Mouse (Mus musculus) neural tube, embryonic 11.5 days (tissue): Measurements from ENCODE around the gene Pkdcc. TPM values are rescaled to one million over a fixed set of nuclear protein-coding genes. Genes with fewer than 3 reads are reported as not detected.

ENCODE experiments used
- ATAC-seq: fragments of 200-750 bp; cut with Nextera tagmentation; 2 replicates; pipeline ENCODE4 v1.8.0; 2017; ENCODE audit warnings: moderate number of reproducible peaks, mild to moderate bottlenecking, moderate TSS enrichment, moderate library complexity; ENCODE audit not compliant: insufficient read depth, low FRiP score, low TSS enrichment
- DNase-seq: peaks from one replicate; pipeline ENCODE4 v3.0.0-alpha.2; 2015; ENCODE audit warnings: low spot score
- H3K27ac ChIP-seq: fragments of 300-500 bp; sonication (generic); 2 replicates; pipeline ENCODE4 v1.5.1; 2014; ENCODE audit warnings: low read depth, mild to moderate bottlenecking, low read length
- H3K27me3 ChIP-seq: fragments of 300-500 bp; sonication (generic); 2 replicates; pipeline ENCODE4 v1.6.1; 2014; ENCODE audit warnings: mild to moderate bottlenecking, low read length, mixed read lengths; ENCODE audit not compliant: control insufficient read depth, insufficient read depth
- H3K36me3 ChIP-seq: fragments of 300-500 bp; sonication (generic); 2 replicates; pipeline ENCODE4 v1.6.1; 2014; ENCODE audit warnings: mild to moderate bottlenecking, low read length, moderate library complexity, mixed read lengths; ENCODE audit not compliant: control insufficient read depth, insufficient read depth
- H3K4me1 ChIP-seq: fragments of 300-500 bp; sonication (generic); 2 replicates; pipeline ENCODE4 v1.6.1; 2014; ENCODE audit warnings: low read length, mixed read lengths; ENCODE audit not compliant: control insufficient read depth, insufficient read depth
- H3K4me2 ChIP-seq: fragments of 300-500 bp; sonication (generic); 2 replicates; pipeline ENCODE4 v1.6.1; 2014; ENCODE audit warnings: low read depth, mild to moderate bottlenecking, moderate library complexity
- H3K4me3 ChIP-seq: fragments of 300-500 bp; sonication (generic); 2 replicates; pipeline ENCODE4 v1.5.1; 2014; ENCODE audit warnings: low read depth, low read length
- H3K9ac ChIP-seq: fragments of 300-500 bp; sonication (generic); 2 replicates; pipeline ENCODE4 v1.6.1; 2014; ENCODE audit warnings: mild to moderate bottlenecking, low read length
- H3K9me3 ChIP-seq: fragments of 300-500 bp; sonication (generic); 2 replicates; pipeline ENCODE4 v1.6.1; 2016; ENCODE audit warnings: low read length; ENCODE audit not compliant: control insufficient read depth
- WGBS: fragments of 180-500 bp; shearing (Covaris S2); extraction: QIAGEN DNeasy Blood & Tissue Kit; methylation state at CpG from one replicate; pipeline ENCODE4 v1.1.7; 2014; 5-methylcytosine and 5-hydroxymethylcytosine counted together
- polyA plus RNA-seq: library from polyadenylated mRNA; unstranded; fragments of >200 nt; fragmentation: Nextera tagmentation; extraction: Ambion mirVana; gene quantifications from 2 replicates; pipeline ENCODE4 v1.2.1, GENCODE M21; 2014

Pkdcc gene
- polyA plus RNA-seq, 1 experiment from 2014 or later, result 15.5 TPM

- Histone ChIP-seq H3K9ac (no peak overlapping the region), H3K9me3 (no peaks in the 10 kb centered on the region), H3K4me2 (no peak overlapping the region), H3K4me3 (no peak overlapping the region), H3K4me1 (peaks cover 22% of the 10 kb centered on the region), H3K27me3 (no peaks in the 10 kb centered on the region), H3K36me3 (no peaks in the 10 kb centered on the region), H3K27ac (no peak overlapping the region)
- 14% methylated on average over 8 of the region's 8 CpGs for WGBS
- DNase-seq (no peak), ATAC-seq (peak; percentile 52)
These were observed 11.3 kb upstream of the Pkdcc start for GRCm38 (mm10) chr17:83203692-83204383.

- Histone ChIP-seq H3K4me3 (no peak overlapping the region), H3K9me3 (no peaks in the 10 kb centered on the region), H3K9ac (no peak overlapping the region), H3K4me2 (no peak overlapping the region), H3K27me3 (0 out of 2 replicates have a peak, but pooled peaks cover 2% of the 10 kb centered on the region), H3K27ac (no peak overlapping the region), H3K4me1 (peaks cover 12% of the 10 kb centered on the region), H3K36me3 (no peaks in the 10 kb centered on the region; the same call in 1 of the 2 replicates)
- 91% methylated on average over 3 of the region's 3 CpGs for WGBS
- DNase-seq (no peak), ATAC-seq (no peak)
These were observed 7.8 kb upstream of the Pkdcc start for GRCm38 (mm10) chr17:83207296-83207695.

GRCm38 (mm10) chr17:83208455-83208854 is 6.6 kb upstream of the Pkdcc start:
- H3K27me3 ChIP-seq, result 0 out of 2 replicates have a peak, but pooled peaks cover 2% of the 10 kb centered on the region
- H3K9me3 ChIP-seq, result no peaks in the 10 kb centered on the region

GRCm38 (mm10) chr17:83210531-83210930 is 4.6 kb upstream of the Pkdcc start:
- H3K27me3 ChIP-seq, result 0 out of 2 replicates have a peak, but pooled peaks cover 2% of the 10 kb centered on the region
- H3K4me3 ChIP-seq, result no peak overlapping the region
- 73% methylated on average over 5 of the region's 5 CpGs for WGBS
- no peak overlapping the region for H3K9ac ChIP-seq
- no peak for ATAC-seq
- no peak for DNase-seq
- peaks cover 7% of the 10 kb centered on the region for H3K4me1 ChIP-seq
- H3K36me3 ChIP-seq, result no peaks in the 10 kb centered on the region; the same call in 1 of the 2 replicates
- no peaks in the 10 kb centered on the region for H3K9me3 ChIP-seq
- H3K27ac ChIP-seq, result no peak overlapping the region
- no peak overlapping the region for H3K4me2 ChIP-seq

More at GRCm38 (mm10) chr17:83208455-83208854, 6.6 kb upstream of the Pkdcc start:
- no peak for ATAC-seq
- peaks cover 16% of the 10 kb centered on the region for H3K4me1 ChIP-seq
- H3K27ac ChIP-seq, result no peak overlapping the region
- no peak overlapping the region for H3K4me2 ChIP-seq
- DNase-seq, result no peak
- no peak overlapping the region for H3K9ac ChIP-seq
- whole genome bisulfite sequencing, result 71% methylated on average over 2 of the region's 2 CpGs
- no peaks in the 10 kb centered on the region; the same call in 1 of the 2 replicates for H3K36me3 ChIP-seq
- no peak overlapping the region for H3K4me3 ChIP-seq

- ATAC-seq (no peak), DNase-seq (no peak)
- peaks cover 7% of the 10 kb centered on the region for H3K4me1 ChIP-seq
- H3K36me3 ChIP-seq, result no peaks in the 10 kb centered on the region; the same call in 1 of the 2 replicates
- H3K9me3 ChIP-seq, result no peaks in the 10 kb centered on the region
- H3K4me3 ChIP-seq, result no peak overlapping the region
- H3K9ac ChIP-seq, result no peak overlapping the region
- H3K27me3 ChIP-seq, result 0 out of 2 replicates have a peak, but pooled peaks cover 2% of the 10 kb centered on the region
- 89% methylated on average over 10 of the region's 10 CpGs for WGBS
- no peak overlapping the region for H3K4me2 ChIP-seq
- no peak overlapping the region for H3K27ac ChIP-seq
These were observed 3.9 kb upstream of the Pkdcc start for GRCm38 (mm10) chr17:83211196-83211595.

- no peaks in the 10 kb centered on the region for H3K9me3 ChIP-seq
- WGBS, result 77% methylated on average over 2 of the region's 2 CpGs
- no peak overlapping the region for H3K27ac ChIP-seq
- H3K9ac ChIP-seq, result no peak overlapping the region
- DNase-seq, result no peak
- H3K4me1 ChIP-seq, result peaks cover 14% of the 10 kb centered on the region
- no peak overlapping the region for H3K4me3 ChIP-seq
- 0 out of 2 replicates have a peak, but pooled peaks cover 2% of the 10 kb centered on the region for H3K27me3 ChIP-seq
- no peaks in the 10 kb centered on the region; the same call in 1 of the 2 replicates for H3K36me3 ChIP-seq
- no peak for ATAC-seq
- H3K4me2 ChIP-seq, result no peak overlapping the region
These were observed 2.7 kb upstream of the Pkdcc start for GRCm38 (mm10) chr17:83212422-83212821.

GRCm38 (mm10) chr17:83213228-83213915 is 1.7 kb upstream of the Pkdcc start:
- DNase-seq, result no peak
- no peaks in the 10 kb centered on the region; the same call in 1 of the 2 replicates for H3K36me3 ChIP-seq
- peak overlapping the region; percentile 1; the same call in 1 of the 2 replicates for H3K4me2 ChIP-seq
- peaks cover 14% of the 10 kb centered on the region for H3K4me1 ChIP-seq
- H3K27ac ChIP-seq, result no peak overlapping the region
- WGBS, result 45% methylated on average over 9 of the region's 9 CpGs
- 0 out of 2 replicates have a peak, but pooled peaks cover 2% of the 10 kb centered on the region for H3K27me3 ChIP-seq
- H3K9ac ChIP-seq, result no peak overlapping the region
- H3K4me3 ChIP-seq, result no peak overlapping the region
- H3K9me3 ChIP-seq, result no peaks in the 10 kb centered on the region
- no peak for ATAC-seq

- peak; percentile 40 for ATAC-seq
These were observed 915 bp upstream of the Pkdcc start for GRCm38 (mm10) chr17:83214161-83214592.

More at GRCm38 (mm10) chr17:83214161-83214592, 915 bp upstream of the Pkdcc start:
- H3K27ac ChIP-seq, result peak overlapping the region; percentile 87
- H3K36me3 ChIP-seq, result no peaks in the 10 kb centered on the region; the same call in 1 of the 2 replicates
- H3K27me3 ChIP-seq, result 0 out of 2 replicates have a peak, but pooled peaks cover 2% of the 10 kb centered on the region
- H3K4me2 ChIP-seq, result peak overlapping the region; percentile 97
- under 1% methylated on average over 16 of the region's 16 CpGs for WGBS
- peak; percentile 68 for DNase-seq
- peaks cover 22% of the 10 kb centered on the region for H3K4me1 ChIP-seq
- H3K9me3 ChIP-seq, result no peaks in the 10 kb centered on the region
- peak overlapping the region; percentile 91 for H3K9ac ChIP-seq
- peak overlapping the region; percentile 84 for H3K4me3 ChIP-seq
